In the genomic region with DNA sequence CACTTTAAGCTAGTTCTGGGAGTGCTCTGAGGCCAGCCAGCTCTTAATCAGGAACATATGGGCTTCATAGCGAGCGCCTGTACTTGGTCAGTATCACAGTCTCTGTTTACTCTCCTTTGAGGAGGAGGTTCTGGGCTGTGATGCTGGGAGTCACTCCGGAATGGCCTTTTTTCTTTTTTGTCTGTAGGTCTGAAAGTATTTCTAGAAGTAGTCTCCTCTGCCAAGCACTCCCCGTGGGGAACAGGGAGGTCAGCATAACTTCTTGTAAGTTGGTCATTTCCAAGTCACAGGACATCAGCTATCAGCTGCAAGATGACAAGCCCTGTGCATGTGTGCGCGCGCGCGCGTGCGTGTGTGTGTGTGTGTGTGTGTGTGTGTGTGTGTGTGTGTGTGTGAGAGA, we compare ENCODE assay signal across 7 mouse cellular contexts. TPM values are rescaled to one million over a fixed set of nuclear protein-coding genes. Genes with fewer than 3 reads are reported as not detected.
DNase-seq lines count a peak whose midpoint lies in the region; ATAC-seq and TF ChIP-seq lines count a peak whose summit lies in the region.

No protein-coding gene starts in this region.

- no peak for ATAC-seq in hindbrain, embryonic 15.5 days (ENCODE audit: low FRiP score, low read depth)
- ATAC-seq in stomach, embryonic 14.5 days (ENCODE audit: insufficient number of reproducible peaks, insufficient read depth, low FRiP score, low read depth) = no peak

- DNase-seq in ES-E14 (ENCODE audit: low read depth, low spot score) = no peak
- DNase-seq in R1 (ENCODE audit: low read depth, low spot score) = peak; percentile 43
- peak; percentile 70 for DNase-seq in gastrocnemius, adult 2 months
- no peak for DNase-seq in left cerebral cortex, adult 18-20 months (ENCODE audit: low spot score in 2 of 2)
- no peak for DNase-seq in thymus, postnatal 36 days

- no peak overlapping the region for H3K4me2 ChIP-seq in hindbrain, embryonic 15.5 days
- no peak overlapping the region for H3K4me2 ChIP-seq in stomach, embryonic 14.5 days (replicated peaks; ENCODE audit: low read depth, low read length)

- H3K9ac ChIP-seq in ES-E14 (ENCODE audit: insufficient read depth, low read depth, low read length, poor library complexity, severe bottlenecking) = no peak overlapping the region
- no peak overlapping the region for H3K9ac ChIP-seq in hindbrain, embryonic 15.5 days
- no peak overlapping the region for H3K9ac ChIP-seq in stomach, embryonic 14.5 days (replicated peaks; ENCODE audit: low read depth, low read length)

- H3K4me1 ChIP-seq in ES-E14 (ENCODE audit: control insufficient read depth in 2 of 2, insufficient read depth in 2 of 2, low read length in 2 of 2, poor library complexity in 1 of 2) = peaks cover 14 to 16% of the 10 kb centered on the region in 2 experiments
- H3K4me1 ChIP-seq in hindbrain, embryonic 15.5 days (replicated peaks) = peaks cover 17% of the 10 kb centered on the region; the same call in 1 of the 2 replicates
- H3K4me1 ChIP-seq in stomach, embryonic 14.5 days (ENCODE audit: control insufficient read depth, insufficient read depth, low read length) = 0 out of 2 replicates have a peak, but pooled peaks cover 4% of the 10 kb centered on the region

- 72% methylated on average over 11 of the region's 11 CpGs for WGBS in hindbrain, embryonic 15.5 days
- WGBS in stomach, embryonic 14.5 days = 68% methylated on average over 11 of the region's 11 CpGs

- H3K4me3 ChIP-seq in ES-E14 (ENCODE audit: insufficient read depth in 1 of 2, low read depth in 1 of 2, low read length in 2 of 2, poor library complexity in 1 of 2, severe bottlenecking in 1 of 2) = no peak overlapping the region
- no peak overlapping the region for H3K4me3 ChIP-seq in gastrocnemius, adult 2 months
- H3K4me3 ChIP-seq in hindbrain, embryonic 15.5 days = no peak overlapping the region
- no peak overlapping the region for H3K4me3 ChIP-seq in stomach, embryonic 14.5 days (ENCODE audit: low read depth, low read length)

- in situ Hi-C loops in ES-E14 (cut with MboI; ENCODE audit: low sequenced_read_pairs in 2 of 2, unreplicated experiment in 2 of 2) = no loop called here

- peaks cover 23% of the 10 kb centered on the region for H3K36me3 ChIP-seq in ES-E14 (ENCODE audit: control insufficient read depth, insufficient read depth, low read length, poor library complexity, severe bottlenecking)
- H3K36me3 ChIP-seq in hindbrain, embryonic 15.5 days = no peaks in the 10 kb centered on the region
- H3K36me3 ChIP-seq in stomach, embryonic 14.5 days (ENCODE audit: control insufficient read depth, insufficient read depth, low read length) = peaks cover 29% of the 10 kb centered on the region

- peak overlapping the region; percentile 90 for H3K27ac ChIP-seq in ES-E14 (ENCODE audit: insufficient read depth, low read depth, low read length, poor library complexity, severe bottlenecking)
- peak overlapping the region; percentile 83 for H3K27ac ChIP-seq in gastrocnemius, adult 2 months
- 0 out of 2 replicates have a peak overlapping the region, but pooled peaks have one; percentile 12 for H3K27ac ChIP-seq in hindbrain, embryonic 15.5 days (replicated peaks)
- H3K27ac ChIP-seq in stomach, embryonic 14.5 days (ENCODE audit: low read length) = peak overlapping the region; percentile 66; the same call in 1 of the 2 replicates

- H3K9me3 ChIP-seq in ES-E14 (ENCODE audit: control insufficient read depth, insufficient read depth, low read depth, low read length) = no peaks in the 10 kb centered on the region
- H3K9me3 ChIP-seq in hindbrain, embryonic 15.5 days = no peaks in the 10 kb centered on the region
- no peaks in the 10 kb centered on the region for H3K9me3 ChIP-seq in stomach, embryonic 14.5 days (ENCODE audit: control insufficient read depth, low read depth, low read length)

- H3K27me3 ChIP-seq in hindbrain, embryonic 15.5 days = no peaks in the 10 kb centered on the region
- H3K27me3 ChIP-seq in stomach, embryonic 14.5 days (ENCODE audit: control insufficient read depth, insufficient read depth, low read length) = no peaks in the 10 kb centered on the region

- no peak for TF ChIP-seq CTCF in gastrocnemius, adult 2 months (IDR thresholded peaks at IDR 0.05)

- intact Hi-C loops in gastrocnemius, adult 2 months (cut with DNase I) = no loop called here

TF ChIP-seq in ES-E14, 5 proteins besides CTCF, POLR2A, EP300 and RAD21:
- no peak for TF ChIP-seq HCFC1 (IDR thresholded peaks at IDR 0.05; ENCODE audit: borderline replicate concordance, insufficient read depth, low read length)
- no peak for TF ChIP-seq CHD2 (IDR thresholded peaks at IDR 0.05; ENCODE audit: low read depth, low read length)
- no peak for TF ChIP-seq ZNF384 (IDR thresholded peaks at IDR 0.05; ENCODE audit: low read depth, low read length)
- no peak for TF ChIP-seq ZC3H11A (IDR thresholded peaks at IDR 0.05; ENCODE audit: borderline replicate concordance, low read depth, low read length)
- TF ChIP-seq MAFK (IDR thresholded peaks at IDR 0.05; ENCODE audit: insufficient read depth, low read depth, low read length) = no peak

RNA-seq across cellular contexts. Expression of a gene that starts 7.8 kb away (rescaled TPM):
- total RNA-seq in ES-E14 (2012; rRNA removed) = 127 and 169 TPM in 2 replicates
- total RNA-seq in gastrocnemius, adult 2 months (2021) = under 1 TPM; 0.50 to 0.89 TPM
- 26.4 and 27.2 TPM in 2 replicates for polyA plus RNA-seq in hindbrain, embryonic 15.5 days (2015; fragmentation: Nextera tagmentation; extraction: Ambion mirVana)
- 111 and 120 TPM in 2 replicates for polyA plus RNA-seq in stomach, embryonic 14.5 days (2014; fragmentation: Nextera tagmentation; extraction: Ambion mirVana)
- total RNA-seq in left cerebral cortex, adult 18-20 months (2021) = 1 to 10 TPM; 3.1 to 5.0 TPM

RNA-seq across cellular contexts. Expression of a gene that starts 30.6 kb away (rescaled TPM):
- total RNA-seq in ES-E14 (2012; rRNA removed) = 32.6 and 51.6 TPM in 2 replicates
- 10 to 100 TPM; 11.5 to 16.6 TPM for total RNA-seq in gastrocnemius, adult 2 months (2021)
- polyA plus RNA-seq in hindbrain, embryonic 15.5 days (2015; fragmentation: Nextera tagmentation; extraction: Ambion mirVana) = 5.2 and 5.8 TPM in 2 replicates
- 10.3 and 10.4 TPM in 2 replicates for polyA plus RNA-seq in stomach, embryonic 14.5 days (2014; fragmentation: Nextera tagmentation; extraction: Ambion mirVana)
- total RNA-seq in left cerebral cortex, adult 18-20 months (2021) = 1 to 10 TPM; 8.4 to 9.1 TPM

RNA-seq across cellular contexts. Expression of a gene that starts 44.6 kb away (rescaled TPM):
- total RNA-seq in ES-E14 (2012; rRNA removed) = 95.7 and 184 TPM in 2 replicates
- 1 to 10 TPM; 2.9 to 3.3 TPM for total RNA-seq in gastrocnemius, adult 2 months (2021)
- polyA plus RNA-seq in hindbrain, embryonic 15.5 days (2015; fragmentation: Nextera tagmentation; extraction: Ambion mirVana) = 15.6 and 18.3 TPM in 2 replicates
- polyA plus RNA-seq in stomach, embryonic 14.5 days (2014; fragmentation: Nextera tagmentation; extraction: Ambion mirVana) = 23.8 and 26.9 TPM in 2 replicates
- total RNA-seq in left cerebral cortex, adult 18-20 months (2021) = 10 to 100 TPM; 16.2 to 27.7 TPM

Comparison
In these comparisons a context has a peak if more than half of its experiments do, and no peak if none do; other contexts are left out.
1. DNase-seq: peak in R1 (single experiment) and gastrocnemius, adult 2 months (single experiment); none in ES-E14 (single experiment), left cerebral cortex, adult 18-20 months (0 of 2) and thymus, postnatal 36 days (0 of 2).
2. H3K27ac ChIP-seq: peak in every context shown above with its lines; median percentile 90 in ES-E14; 83 in gastrocnemius, adult 2 months; 66 in stomach, embryonic 14.5 days; 12 in hindbrain, embryonic 15.5 days.
3. RNA of a gene that starts 7.8 kb away (total RNA-seq): 127 to 169 TPM in ES-E14; 3.1 to 5.0 TPM in left cerebral cortex, adult 18-20 months and 0.50 to 0.89 TPM in gastrocnemius, adult 2 months; every median in the first group is over 10 times any median in the second.